Mouse (Mus musculus): ENCODE results near the gene Kif6.
A peak's percentile ranks its signal among the peaks of the same experiment; 100 is the strongest.

Gene Kif6

GRCm38 (mm10) chr17:49792946-49793345, 178.0 kb downstream of the Kif6 start:
- no peak for DNase-seq

- no peak for DNase-seq
Observed at GRCm38 (mm10) chr17:49793965-49794364, 179.0 kb downstream of the Kif6 start.

GRCm38 (mm10) chr17:49795241-49795640, 180.3 kb downstream of the Kif6 start:
- no peak for DNase-seq

GRCm38 (mm10) chr17:49796116-49796515, 181.2 kb downstream of the Kif6 start:
- no peak for DNase-seq

GRCm38 (mm10) chr17:49799168-49799567, 184.2 kb downstream of the Kif6 start:
- DNase-seq = no peak

GRCm38 (mm10) chr17:49800157-49800556, 185.2 kb downstream of the Kif6 start:
- no peak for DNase-seq

- no peak for DNase-seq
Observed at GRCm38 (mm10) chr17:49807461-49807860, 192.5 kb downstream of the Kif6 start.

GRCm38 (mm10) chr17:49808712-49809343, 193.9 kb downstream of the Kif6 start:
- DNase-seq = no peak

- DNase-seq = peak; percentile 12
Observed at GRCm38 (mm10) chr17:49813893-49814640, 199.1 kb downstream of the Kif6 start.

GRCm38 (mm10) chr17:49816067-49816565, 201.2 kb downstream of the Kif6 start:
- no peak for DNase-seq

- DNase-seq = no peak
Observed at GRCm38 (mm10) chr17:49816703-49817102, 201.8 kb downstream of the Kif6 start.

GRCm38 (mm10) chr17:49820203-49820602, 205.3 kb downstream of the Kif6 start:
- DNase-seq = no peak

GRCm38 (mm10) chr17:49824142-49824840, 209.4 kb downstream of the Kif6 start:
- DNase-seq = peak; percentile 68

GRCm38 (mm10) chr17:49824841-49825450, 210.0 kb downstream of the Kif6 start:
- DNase-seq = no peak

- DNase-seq = peak; percentile 9
Observed at GRCm38 (mm10) chr17:49825831-49826230, 210.9 kb downstream of the Kif6 start.

GRCm38 (mm10) chr17:49831745-49832144, 216.8 kb downstream of the Kif6 start:
- no peak for DNase-seq

- DNase-seq = no peak
Observed at GRCm38 (mm10) chr17:49834044-49834545, 219.2 kb downstream of the Kif6 start.

- DNase-seq = no peak
Observed at GRCm38 (mm10) chr17:49837417-49837816, 222.5 kb downstream of the Kif6 start.

- no peak for DNase-seq
Observed at GRCm38 (mm10) chr17:49839243-49839642, 224.3 kb downstream of the Kif6 start.

- no peak for DNase-seq
Observed at GRCm38 (mm10) chr17:49851210-49851609, 236.3 kb downstream of the Kif6 start.

- DNase-seq = peak; percentile 12
Observed at GRCm38 (mm10) chr17:49852183-49852582, 237.2 kb downstream of the Kif6 start.

GRCm38 (mm10) chr17:49855785-49856184, 240.8 kb downstream of the Kif6 start:
- DNase-seq = no peak

All from cerebellum, adult 9-10 months (tissue).